Mouse (Mus musculus) intestine, embryonic 14.5 days (tissue): ENCODE results near the gene Il2rg. TPM values are rescaled to one million over a fixed set of nuclear protein-coding genes. Genes with fewer than 3 reads are reported as not detected.

Experiments
- ATAC-seq: fragments of 200-750 bp; cut with Nextera tagmentation; replicated peaks from 2 replicates; pipeline ENCODE4 v1.8.0; 2017; ENCODE audit warnings: low read depth, moderate number of reproducible peaks, moderate TSS enrichment, moderate library complexity; ENCODE audit not compliant: low FRiP score, low TSS enrichment
- DNase-seq: peaks from one replicate; pipeline ENCODE4 v3.0.0-alpha.2; 2018; ENCODE audit warnings: low spot score
- H3K27ac ChIP-seq: fragments of 300-500 bp; sonication (generic); 2 replicates; pipeline ENCODE4 v1.5.1; 2014; ENCODE audit warnings: low read depth, mild to moderate bottlenecking, control low read depth
- H3K27me3 ChIP-seq: fragments of 300-500 bp; sonication (generic); replicated peaks from 2 replicates; pipeline ENCODE4 v1.6.1; 2014; ENCODE audit warnings: low read length, control low read depth; ENCODE audit not compliant: control insufficient read depth, insufficient read depth
- H3K36me3 ChIP-seq: fragments of 300-500 bp; sonication (generic); 2 replicates; pipeline ENCODE4 v1.6.1; 2014; ENCODE audit warnings: low read length, control low read depth; ENCODE audit not compliant: control insufficient read depth, insufficient read depth
- H3K4me1 ChIP-seq: fragments of 300-500 bp; sonication (generic); replicated peaks from 2 replicates; pipeline ENCODE4 v1.6.1; 2014; ENCODE audit warnings: low read length, control low read depth, mixed read lengths; ENCODE audit not compliant: control insufficient read depth, insufficient read depth
- H3K4me2 ChIP-seq: fragments of 300-500 bp; sonication (generic); 2 replicates; pipeline ENCODE4 v1.6.1; 2014; ENCODE audit warnings: low read length
- H3K4me3 ChIP-seq: fragments of 300-500 bp; sonication (generic); 2 replicates; pipeline ENCODE4 v1.5.1; 2014; ENCODE audit warnings: low read depth, low read length, control low read depth, mixed read lengths
- H3K9ac ChIP-seq: fragments of 300-500 bp; sonication (generic); 2 replicates; pipeline ENCODE4 v1.6.1; 2014; ENCODE audit warnings: mild to moderate bottlenecking, low read length
- H3K9me3 ChIP-seq: fragments of 300-500 bp; sonication (generic); 2 replicates; pipeline ENCODE4 v1.6.1; 2016; ENCODE audit warnings: low read length, control low read depth; ENCODE audit not compliant: control insufficient read depth
- WGBS: fragments of 180-500 bp; shearing (Covaris S2); extraction: QIAGEN DNeasy Blood & Tissue Kit; methylation state at CpG from one replicate; pipeline ENCODE4 v1.1.7; 2014; 5-methylcytosine and 5-hydroxymethylcytosine counted together
- polyA plus RNA-seq: library from polyadenylated mRNA; unstranded; fragments of >200 nt; fragmentation: Nextera tagmentation; extraction: Ambion mirVana; gene quantifications from 2 replicates; pipeline ENCODE4 v1.2.1, GENCODE M21; 2014

The Il2rg gene
- polyA plus RNA-seq, 1 experiment from 2014 or later: 11.5 TPM

GRCm38 (mm10) chrX:101290111-101290510, 22.1 kb upstream of the Il2rg start:
- H3K9me3 ChIP-seq: no peaks in the 10 kb centered on the region
- no peak overlapping the region for H3K9ac ChIP-seq
- H3K4me3 ChIP-seq: no peak overlapping the region
- DNase-seq (no peak), ATAC-seq (no peak)
- no peaks in the 10 kb centered on the region for H3K27me3 ChIP-seq
- no peaks in the 10 kb centered on the region for H3K4me1 ChIP-seq
- no peak overlapping the region for H3K4me2 ChIP-seq
- WGBS: 91% methylated on average over 10 of the region's 10 CpGs
- H3K27ac ChIP-seq: no peak overlapping the region
- H3K36me3 ChIP-seq: peaks cover 79% of the 10 kb centered on the region

GRCm38 (mm10) chrX:101289037-101289436, 21.0 kb upstream of the Il2rg start:
- no peak overlapping the region for H3K4me2 ChIP-seq
- no peaks in the 10 kb centered on the region for H3K9me3 ChIP-seq
- no peak overlapping the region for H3K4me3 ChIP-seq
- WGBS: 94% methylated on average over 7 of the region's 7 CpGs
- no peaks in the 10 kb centered on the region for H3K4me1 ChIP-seq
- 0 out of 2 replicates have a peak, but pooled peaks cover 3% of the 10 kb centered on the region for H3K27me3 ChIP-seq
- no peak for DNase-seq
- H3K27ac ChIP-seq: no peak overlapping the region
- no peak overlapping the region for H3K9ac ChIP-seq
- H3K36me3 ChIP-seq: peaks cover 80% of the 10 kb centered on the region
- no peak for ATAC-seq

GRCm38 (mm10) chrX:101288432-101288831, 20.4 kb upstream of the Il2rg start:
- Histone ChIP-seq H3K27ac (no peak overlapping the region), H3K4me2 (no peak overlapping the region), H3K9ac (no peak overlapping the region), H3K4me1 (no peaks in the 10 kb centered on the region), H3K27me3 (0 out of 2 replicates have a peak, but pooled peaks cover 3% of the 10 kb centered on the region), H3K36me3 (peaks cover 80% of the 10 kb centered on the region), H3K9me3 (no peaks in the 10 kb centered on the region), H3K4me3 (no peak overlapping the region)
- 93% methylated on average over 6 of the region's 6 CpGs for WGBS
- no peak for DNase-seq
- no peak for ATAC-seq

- Histone ChIP-seq H3K27me3 (0 out of 2 replicates have a peak, but pooled peaks cover 3% of the 10 kb centered on the region), H3K36me3 (peaks cover 78% of the 10 kb centered on the region), H3K9me3 (no peaks in the 10 kb centered on the region), H3K27ac (no peak overlapping the region), H3K4me1 (no peaks in the 10 kb centered on the region), H3K4me2 (no peak overlapping the region), H3K4me3 (no peak overlapping the region), H3K9ac (no peak overlapping the region)
- 84% methylated on average over 3 of the region's 3 CpGs for WGBS
- ATAC-seq: no peak
- no peak for DNase-seq
Measured at GRCm38 (mm10) chrX:101287543-101287942, 19.5 kb upstream of the Il2rg start.

- no peak for ATAC-seq
- Histone ChIP-seq H3K9ac (no peak overlapping the region), H3K9me3 (no peaks in the 10 kb centered on the region), H3K4me2 (no peak overlapping the region), H3K4me3 (no peak overlapping the region), H3K4me1 (no peaks in the 10 kb centered on the region), H3K36me3 (peaks cover 77% of the 10 kb centered on the region), H3K27me3 (0 out of 2 replicates have a peak, but pooled peaks cover 3% of the 10 kb centered on the region), H3K27ac (no peak overlapping the region)
- no peak for DNase-seq
- 89% methylated on average over 14 of the region's 14 CpGs for WGBS
Measured at GRCm38 (mm10) chrX:101285953-101286670, 18.1 kb upstream of the Il2rg start.

- Histone ChIP-seq H3K9me3 (no peaks in the 10 kb centered on the region), H3K27me3 (0 out of 2 replicates have a peak, but pooled peaks cover 3% of the 10 kb centered on the region), H3K4me3 (no peak overlapping the region), H3K36me3 (peaks cover 79% of the 10 kb centered on the region), H3K4me1 (no peaks in the 10 kb centered on the region), H3K27ac (no peak overlapping the region), H3K4me2 (no peak overlapping the region), H3K9ac (no peak overlapping the region)
- 28% methylated on average over 6 of the region's 6 CpGs for WGBS
- ATAC-seq (no peak; the same call in 1 of the 2 replicates), DNase-seq (peak; percentile 72)
Measured at GRCm38 (mm10) chrX:101285534-101285933, 17.5 kb upstream of the Il2rg start.

GRCm38 (mm10) chrX:101282813-101283212, 14.8 kb upstream of the Il2rg start:
- Histone ChIP-seq H3K9me3 (no peaks in the 10 kb centered on the region), H3K4me2 (no peak overlapping the region), H3K9ac (no peak overlapping the region), H3K27me3 (0 out of 2 replicates have a peak, but pooled peaks cover 3% of the 10 kb centered on the region), H3K36me3 (peaks cover 75% of the 10 kb centered on the region), H3K4me3 (no peak overlapping the region), H3K4me1 (no peaks in the 10 kb centered on the region), H3K27ac (no peak overlapping the region)
- WGBS: 83% methylated on average over 6 of the region's 6 CpGs
- DNase-seq (no peak), ATAC-seq (no peak)

- 17% methylated on average over 52 of the region's 54 CpGs for WGBS
Measured at GRCm38 (mm10) chrX:101273875-101274738, 6.1 kb upstream of the Il2rg start, which contains the start of gene Med12. Gene Med12, plus strand, starts transcription at chrX:101274030.

More at GRCm38 (mm10) chrX:101273875-101274738, 6.1 kb upstream of the Il2rg start, which contains the start of gene Med12:
- Histone ChIP-seq H3K27ac (peak within 1 kb of the TSS; percentile 63; the same call in 1 of the 2 replicates), H3K9ac (peak within 1 kb of the TSS; percentile 56), H3K36me3 (peaks cover 22% of the 10 kb centered on the region), H3K27me3 (0 out of 2 replicates have a peak, but pooled peaks cover 3% of the 10 kb centered on the region), H3K4me3 (peak within 1 kb of the TSS; percentile 48), H3K4me2 (peak within 1 kb of the TSS; percentile 48), H3K9me3 (no peaks in the 10 kb centered on the region), H3K4me1 (no peaks in the 10 kb centered on the region)
- DNase-seq (peak; percentile 84), ATAC-seq (peak; percentile 95)
